Mouse (Mus musculus): ENCODE data around the gene Slfn4.
"Not testable (repeated sequence)": the region's sequence is repeated elsewhere in the genome, so short reads cannot be mapped to it uniquely, and the experiment has no call there.

The Slfn4 gene

GRCm38 (mm10) chr11:83174948-83175539 lies at the start of gene Slfn4:
TSS of gene Slfn4 (plus strand) at chr11:83175186.
- DNase-seq: no peak

GRCm38 (mm10) chr11:83125633-83126032 lies 49.4 kb upstream of the Slfn4 start:
- DNase-seq: not testable (repeated sequence)

- not testable (repeated sequence) for DNase-seq
These were observed 37.7 kb upstream of the Slfn4 start for GRCm38 (mm10) chr11:83137253-83137652.

- DNase-seq: not testable (repeated sequence)
These were observed 26.0 kb upstream of the Slfn4 start for GRCm38 (mm10) chr11:83148939-83149338.

GRCm38 (mm10) chr11:83191134-83191893 lies 16.3 kb downstream of the Slfn4 start, which contains the start of gene Slfn3:
TSS of gene Slfn3 (plus strand) at chr11:83191330.
- DNase-seq: no peak

- no peak for DNase-seq
These were observed 17.0 kb downstream of the Slfn4 start for GRCm38 (mm10) chr11:83192001-83192400.

GRCm38 (mm10) chr11:83205002-83205401 lies 30.0 kb downstream of the Slfn4 start:
- no peak for DNase-seq

- DNase-seq: no peak
These were observed 41.1 kb downstream of the Slfn4 start for GRCm38 (mm10) chr11:83216119-83216518.

GRCm38 (mm10) chr11:83221328-83221877 lies 46.4 kb downstream of the Slfn4 start:
- no peak for DNase-seq

GRCm38 (mm10) chr11:83223367-83223766 lies 48.4 kb downstream of the Slfn4 start:
- DNase-seq: no peak

- not testable (repeated sequence) for DNase-seq
These were observed 48.8 kb downstream of the Slfn4 start for GRCm38 (mm10) chr11:83223793-83224192.

GRCm38 (mm10) chr11:83224217-83224616 lies 49.2 kb downstream of the Slfn4 start:
- no peak for DNase-seq

- no peak for DNase-seq
These were observed 49.8 kb downstream of the Slfn4 start for GRCm38 (mm10) chr11:83224750-83225149.

- DNase-seq: no peak
These were observed 50.5 kb downstream of the Slfn4 start for GRCm38 (mm10) chr11:83225371-83225960.

GRCm38 (mm10) chr11:83227926-83228723 lies 53.1 kb downstream of the Slfn4 start:
- no peak for DNase-seq

- DNase-seq: no peak
These were observed 56.0 kb downstream of the Slfn4 start for GRCm38 (mm10) chr11:83230966-83231365.

GRCm38 (mm10) chr11:83233621-83234020 lies 58.6 kb downstream of the Slfn4 start:
- not testable (repeated sequence) for DNase-seq

- DNase-seq: not testable (repeated sequence)
These were observed 62.4 kb downstream of the Slfn4 start for GRCm38 (mm10) chr11:83237390-83237789.

GRCm38 (mm10) chr11:83238389-83238788 lies 63.4 kb downstream of the Slfn4 start:
- DNase-seq: no peak

- no peak for DNase-seq
These were observed 64.8 kb downstream of the Slfn4 start for GRCm38 (mm10) chr11:83239811-83240210.

Data from right cerebral cortex, postnatal 4 days (tissue).